Mouse (Mus musculus): ENCODE measurements around the gene Syn3. TPM values are rescaled to one million over a fixed set of nuclear protein-coding genes. Genes with fewer than 3 reads are reported as not detected.

The Syn3 gene
- polyA plus RNA-seq (2017; shearing (Covaris generic)), result under 1 TPM; 0.18 to 0.29 TPM

GRCm38 (mm10) chr10:86498673-86499391, at the start of gene Syn3:
TSS of gene Syn3 (minus strand) at chr10:86498896.

GRCm38 (mm10) chr10:86300293-86301116, 198.2 kb downstream of the Syn3 start, which contains the start of gene Timp3:
TSS of gene Timp3 (plus strand) at chr10:86300372.

GRCm38 (mm10) chr10:86021749-86022473, 476.8 kb downstream of the Syn3 start, which contains the start of gene Fbxo7:
TSS of gene Fbxo7 (plus strand) at chr10:86021972.

GRCm38 (mm10) chr10:86011781-86012180, 486.9 kb downstream of the Syn3 start, which contains the start of gene Bpifc:
TSS of gene Bpifc (minus strand) at chr10:86011895.

Other genes starting within 250 kb of the Syn3 start
- under 1 TPM in 1 of 2 experiments, not detected in 1; 0.23 TPM for gene Timp3, start 198.5 kb downstream of the Syn3 start, polyA plus RNA-seq (2017; shearing (Covaris generic))
- 100 to 1,000 TPM; 212 to 384 TPM for gene Hsp90b1, start 206.6 kb upstream of the Syn3 start, polyA plus RNA-seq (2017; shearing (Covaris generic))
- gene Ttc41, start 206.9 kb upstream of the Syn3 start, polyA plus RNA-seq (2017; shearing (Covaris generic)), result 1 to 10 TPM in 1 of 2 experiments, under 1 TPM in 1; 0.20 to 1.4 TPM